Mouse (Mus musculus) spleen, adult 12 weeks (tissue): ENCODE measurements around the gene E130208F15Rik.

Experiments
- DNase-seq: peaks from one replicate; pipeline ENCODE4 v3.0.0; 2022; ENCODE audit warnings: low spot score

Gene E130208F15Rik

GRCm38 (mm10) chr7:30335688-30336087 is 14.1 kb downstream of the E130208F15Rik start:
- DNase-seq = no peak

DNA sequence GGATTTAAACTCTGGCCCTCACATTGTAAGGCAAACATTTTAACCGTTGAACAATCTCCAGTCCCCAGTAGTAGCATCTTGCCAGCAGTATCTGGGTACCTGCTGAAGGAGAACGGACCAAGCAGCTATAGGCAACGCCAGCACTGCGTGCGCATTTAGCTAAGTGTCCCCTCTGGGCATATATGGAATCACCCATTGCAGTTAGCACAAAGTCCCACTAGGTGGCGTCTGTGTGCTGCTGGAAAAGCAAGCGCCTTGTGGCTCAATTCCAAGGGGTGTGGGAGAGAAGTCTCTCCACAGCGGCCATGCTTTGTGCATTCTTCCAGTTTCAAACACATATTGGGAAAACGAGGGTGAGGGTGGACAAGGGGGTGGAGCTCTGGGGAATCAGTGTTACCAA is 14.8 kb downstream of the E130208F15Rik start:
- DNase-seq = peak; percentile 35

- DNase-seq = no peak
These were observed 18.0 kb downstream of the E130208F15Rik start for GRCm38 (mm10) chr7:30339432-30340109.

DNA sequence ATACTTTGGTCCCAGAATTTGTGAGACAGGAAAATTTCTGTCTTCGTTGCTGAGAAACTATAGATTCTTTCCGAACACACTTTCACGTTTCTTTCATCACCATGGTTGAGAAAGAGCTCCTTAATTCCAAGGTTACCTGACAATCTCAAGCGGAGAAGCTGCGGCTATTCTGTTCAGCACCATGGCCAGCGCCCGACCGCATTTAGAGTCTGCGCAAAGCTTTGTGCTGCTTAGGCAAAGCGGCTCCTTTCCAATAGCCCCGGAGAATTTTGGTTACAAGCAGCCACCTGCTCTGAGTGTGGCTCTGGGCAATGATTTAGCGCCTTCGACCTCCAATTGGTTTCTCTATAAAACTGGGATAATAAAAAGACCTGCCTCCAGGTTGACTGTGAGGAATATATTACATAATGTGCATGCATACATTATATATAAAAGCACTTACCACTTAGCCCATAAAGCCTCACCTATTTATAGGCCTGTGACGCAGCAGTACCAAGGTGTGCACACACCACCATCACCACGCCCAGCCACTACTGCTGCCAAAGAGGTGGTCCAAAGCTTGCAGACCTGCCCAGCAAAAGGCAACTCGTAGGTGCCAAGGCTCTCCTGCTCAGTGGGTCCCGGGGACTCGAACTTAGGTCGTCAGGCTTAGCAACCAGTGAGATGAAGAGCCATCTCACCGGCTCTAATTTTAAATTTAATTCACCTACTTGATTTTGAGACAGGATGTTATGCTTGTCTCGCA is 25.3 kb downstream of the E130208F15Rik start:
- peak; percentile 27 for DNase-seq

DNA sequence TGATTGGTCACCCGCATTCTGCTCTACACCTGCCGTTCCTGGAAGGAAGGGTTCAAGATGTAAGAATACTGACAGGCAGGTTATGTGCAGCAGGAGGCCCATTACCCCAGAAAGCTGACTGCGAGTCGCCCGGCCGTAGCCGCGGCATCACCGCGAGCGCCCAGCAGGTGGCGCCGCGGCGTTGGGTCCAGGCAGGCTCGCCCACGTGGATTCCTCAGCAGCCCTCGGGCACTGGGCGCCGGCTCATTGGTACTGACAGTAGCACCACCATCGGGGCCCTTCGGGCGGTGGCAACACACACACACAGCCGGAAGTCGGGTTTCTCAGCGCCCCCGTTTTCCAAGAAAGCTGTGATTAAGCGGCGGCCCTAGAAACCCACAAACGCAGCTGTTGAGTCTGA is 26.3 kb downstream of the E130208F15Rik start:
- DNase-seq = peak; percentile 34

- peak; percentile 23 for DNase-seq
These were observed 31.8 kb downstream of the E130208F15Rik start for GRCm38 (mm10) chr7:30353279-30353822.

DNA sequence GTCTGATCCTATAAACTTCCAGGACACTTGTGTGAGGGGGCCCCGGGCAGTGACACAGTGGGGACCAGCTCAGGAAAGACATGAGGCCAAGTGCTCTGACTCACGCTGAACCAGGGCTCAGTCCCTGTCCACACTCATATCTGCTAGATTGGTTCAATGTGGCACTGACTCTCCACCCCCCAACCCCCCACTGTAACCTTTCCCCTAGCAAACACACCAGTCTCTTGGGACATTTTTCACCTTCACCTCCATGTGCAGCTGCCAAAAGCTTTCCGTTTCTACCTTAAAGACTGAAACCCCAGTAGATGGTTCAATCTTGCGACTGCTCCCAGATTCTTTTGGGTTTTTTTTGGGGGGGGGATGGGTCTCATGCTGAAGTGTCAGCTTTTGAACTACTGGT is 32.5 kb downstream of the E130208F15Rik start:
- no peak for DNase-seq

GRCm38 (mm10) chr7:30358378-30359186 is 37.0 kb downstream of the E130208F15Rik start:
- no peak for DNase-seq

- DNase-seq = no peak
These were observed 37.8 kb downstream of the E130208F15Rik start for GRCm38 (mm10) chr7:30359276-30359865.

GRCm38 (mm10) chr7:30360028-30360427 is 38.5 kb downstream of the E130208F15Rik start:
- DNase-seq = no peak

DNA sequence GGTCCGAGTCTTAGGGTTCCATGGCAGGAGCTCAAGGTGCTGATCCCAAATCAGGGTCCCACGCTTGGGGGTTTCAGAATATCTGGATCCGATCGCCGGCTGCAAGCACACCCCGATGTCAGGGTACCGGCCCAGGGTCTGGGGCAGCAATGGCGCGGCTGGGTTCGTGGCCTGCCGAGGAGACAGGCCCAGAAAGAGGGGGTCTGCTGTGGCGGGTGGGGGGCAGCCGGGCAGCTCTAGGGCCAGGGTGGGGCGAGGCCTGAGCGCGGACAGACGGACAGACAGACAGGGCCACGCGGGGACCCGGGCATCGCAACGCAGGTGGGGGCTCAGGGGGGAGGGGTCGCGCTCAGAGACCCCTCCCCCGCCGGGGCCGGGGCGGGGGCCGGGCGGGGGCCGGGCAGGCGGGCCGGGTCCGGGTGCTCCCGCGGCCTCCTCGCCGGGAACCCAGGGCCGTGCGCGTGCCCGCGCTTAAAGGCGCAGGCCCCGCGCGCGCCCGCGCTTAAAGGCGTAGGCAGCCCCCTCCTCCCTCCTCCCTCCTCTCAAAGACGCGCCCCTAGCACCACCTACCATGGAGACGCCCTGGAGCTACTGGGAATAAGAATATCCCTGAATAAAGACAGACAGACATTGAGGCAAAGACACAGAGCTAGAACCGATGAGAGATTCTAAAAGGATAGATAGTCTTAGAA is 41.3 kb downstream of the E130208F15Rik start, which contains the start of gene Lrfn3:
Lrfn3 (minus strand) TSS at position 121 of the 692 bp plus-strand sequence.
- no peak for DNase-seq

- DNase-seq = no peak
These were observed 41.8 kb downstream of the E130208F15Rik start for GRCm38 (mm10) chr7:30363344-30363738.

- no peak for DNase-seq
These were observed 45.9 kb downstream of the E130208F15Rik start for GRCm38 (mm10) chr7:30367466-30367865.
